ENCODE assay signal across 11 mouse cellular contexts in genomic region chr15:38601436-38601835, GRCm38 (mm10).
A peak's percentile ranks its signal among the peaks of the same experiment; 100 is the strongest.
DNase-seq lines count a peak whose midpoint lies in the region; ATAC-seq and TF ChIP-seq lines count a peak whose summit lies in the region.
"Had no signal": no experiment of that assay in that cellular context is flagged by ENCODE, and none has a peak within 500 bp of the region (broad histone marks: within the 10 kb centered on the region; RNA-seq: fewer than 3 reads in every experiment).

No protein-coding gene starts in this region.

- no peak for TF ChIP-seq CTCF in lung, postnatal 0 days (IDR thresholded peaks at IDR 0.05)
- 0 out of 2 replicates have a peak, but pooled peaks have one; percentile 26 for TF ChIP-seq CTCF in stomach, postnatal 0 days (IDR thresholded peaks at IDR 0.05; ENCODE audit: low read depth)
- no peak for TF ChIP-seq CTCF in kidney, adult 2 months (conservative IDR thresholded peaks at IDR 0.05; ENCODE audit: insufficient read depth, insufficient read length, low read depth, low read length)
- no peak for TF ChIP-seq CTCF in left cerebral cortex, adult 2 months (IDR thresholded peaks at IDR 0.05)

- H3K27me3 ChIP-seq in lung, postnatal 0 days (replicated peaks; ENCODE audit: insufficient read depth, low read length): no peaks in the 10 kb centered on the region
- no peaks in the 10 kb centered on the region for H3K27me3 ChIP-seq in stomach, postnatal 0 days (ENCODE audit: control insufficient read depth, insufficient read depth, low read length)
- no peaks in the 10 kb centered on the region for H3K27me3 ChIP-seq in kidney, adult 2 months (replicated peaks; ENCODE audit: control insufficient read depth, insufficient read depth, low read length)

- DNase-seq in lung, postnatal 0 days (ENCODE audit: low spot score): peak; percentile 18
- DNase-seq in lung, postnatal 14 days: no peak
- DNase-seq in heart, postnatal 4 days: peak; percentile 22
- DNase-seq in stomach, postnatal 0 days (ENCODE audit: low spot score): no peak
- DNase-seq in kidney, adult 2 months: no peak
- no peak for DNase-seq in left cerebral cortex, adult 2 months (ENCODE audit: extremely low spot score in 1 of 2, low spot score in 2 of 2)
- no peak for DNase-seq in kidney, postnatal 10 days
- DNase-seq: adrenal gland, postnatal 36 days; embryo, embryonic 11 days had no signal

- ATAC-seq in lung, postnatal 0 days: no peak
- peak; percentile 86 for ATAC-seq in activated CD4-positive, CD25-positive, alpha-beta regulatory T cell, adult 4 months
- no peak for ATAC-seq in stomach, postnatal 0 days (ENCODE audit: low FRiP score, low TSS enrichment)
- ATAC-seq: intestine, embryonic 16.5 days had no signal

- 68% methylated on average over 7 of the region's 7 CpGs for WGBS in lung, postnatal 0 days
- 74% methylated on average over 7 of the region's 7 CpGs for WGBS in stomach, postnatal 0 days
- 76% methylated on average over 7 of the region's 7 CpGs for WGBS in kidney, adult 2 months

- H3K27ac ChIP-seq in lung, postnatal 0 days (ENCODE audit: low read length): no peak overlapping the region
- H3K27ac ChIP-seq in stomach, postnatal 0 days (replicated peaks): no peak overlapping the region
- H3K27ac ChIP-seq in kidney, adult 2 months (ENCODE audit: insufficient read depth, low read depth, low read length): no peak overlapping the region
- H3K27ac ChIP-seq in left cerebral cortex, adult 2 months: no peak overlapping the region; the same call in 1 of the 2 replicates

- no peak overlapping the region for H3K9ac ChIP-seq in lung, postnatal 0 days (replicated peaks; ENCODE audit: low read depth)
- H3K9ac ChIP-seq in stomach, postnatal 0 days (ENCODE audit: low read length): no peak overlapping the region

- no peak for TF ChIP-seq POLR2A in kidney, adult 2 months (IDR thresholded peaks at IDR 0.05; ENCODE audit: low read depth, low read length)

- H3K4me2 ChIP-seq in lung, postnatal 0 days (replicated peaks; ENCODE audit: low read depth, low read length): no peak overlapping the region
- no peak overlapping the region for H3K4me2 ChIP-seq in stomach, postnatal 0 days (replicated peaks; ENCODE audit: low read depth)

- intact Hi-C loops in left cerebral cortex, adult 2 months (cut with DNase I): loop anchor here (10.0 kb wide), 1 partner anchor 307 kb away; no protein-coding TSS in a partner anchor

- H3K4me1 ChIP-seq in lung, postnatal 0 days (ENCODE audit: insufficient read depth, low read depth, low read length): no peaks in the 10 kb centered on the region
- H3K4me1 ChIP-seq in stomach, postnatal 0 days (replicated peaks; ENCODE audit: control insufficient read depth, insufficient read depth): no peaks in the 10 kb centered on the region
- no peaks in the 10 kb centered on the region for H3K4me1 ChIP-seq in kidney, adult 2 months (ENCODE audit: control insufficient read depth, insufficient read depth, low read length)

- no peak overlapping the region for H3K4me3 ChIP-seq in lung, postnatal 0 days (ENCODE audit: low read depth, low read length)
- H3K4me3 ChIP-seq in stomach, postnatal 0 days (ENCODE audit: low read depth, low read length): no peak overlapping the region
- no peak overlapping the region for H3K4me3 ChIP-seq in kidney, adult 2 months (ENCODE audit: insufficient read depth, low read depth, low read length)
- H3K4me3 ChIP-seq in left cerebral cortex, adult 2 months: no peak overlapping the region

- TF ChIP-seq EP300 in lung, postnatal 0 days (IDR thresholded peaks at IDR 0.05): no peak
- TF ChIP-seq EP300 in stomach, postnatal 0 days (optimal IDR thresholded peaks at IDR 0.05): no peak

- no peaks in the 10 kb centered on the region for H3K36me3 ChIP-seq in lung, postnatal 0 days (ENCODE audit: insufficient read depth, low read length)
- H3K36me3 ChIP-seq in stomach, postnatal 0 days (ENCODE audit: control insufficient read depth, insufficient read depth, low read length): no peaks in the 10 kb centered on the region
- no peaks in the 10 kb centered on the region for H3K36me3 ChIP-seq in kidney, adult 2 months (ENCODE audit: control insufficient read depth, insufficient read depth, low read length)

- H3K9me3 ChIP-seq in lung, postnatal 0 days (ENCODE audit: low read length): no peaks in the 10 kb centered on the region
- H3K9me3 ChIP-seq in stomach, postnatal 0 days (ENCODE audit: control insufficient read depth, low read length): no peaks in the 10 kb centered on the region

Comparison
In these comparisons a context has a peak if more than half of its experiments do, and no peak if none do; other contexts are left out.
1. DNase-seq: peak in lung, postnatal 0 days (single experiment) and heart, postnatal 4 days (single experiment); none in lung, postnatal 14 days (single experiment), stomach, postnatal 0 days (single experiment), kidney, adult 2 months (single experiment), left cerebral cortex, adult 2 months (0 of 2) and kidney, postnatal 10 days (single experiment).